Mouse (Mus musculus): ENCODE data around the gene Gfra1.

Gfra1 gene

GRCm38 (mm10) chr19:58314631-58315030 lies 141.1 kb downstream of the Gfra1 start:
- no peak for DNase-seq

DNA sequence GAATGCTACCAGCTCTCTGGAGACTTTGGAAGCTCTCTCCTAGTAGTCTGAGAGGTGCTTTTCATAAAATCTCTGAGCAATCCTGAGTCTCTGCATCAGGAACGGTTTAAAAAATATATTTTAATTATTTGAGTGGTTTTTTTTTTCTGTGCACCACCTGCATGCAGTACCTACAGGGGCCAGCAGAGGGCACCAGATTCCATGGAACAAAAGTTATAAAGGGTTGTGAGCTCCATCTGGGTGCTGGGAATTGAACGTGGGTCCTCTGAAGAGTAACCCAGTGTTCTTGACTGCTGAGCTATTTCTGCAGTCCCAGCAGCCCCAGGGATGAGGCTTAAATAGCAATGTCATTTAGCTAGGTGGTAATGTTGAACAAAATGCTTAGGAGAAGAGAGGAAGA lies 141.9 kb downstream of the Gfra1 start:
- no peak for DNase-seq

GRCm38 (mm10) chr19:58312492-58312891 lies 143.2 kb downstream of the Gfra1 start:
- DNase-seq, result no peak

- no peak for DNase-seq
Measured at GRCm38 (mm10) chr19:58310334-58311315, 145.1 kb downstream of the Gfra1 start.

DNA sequence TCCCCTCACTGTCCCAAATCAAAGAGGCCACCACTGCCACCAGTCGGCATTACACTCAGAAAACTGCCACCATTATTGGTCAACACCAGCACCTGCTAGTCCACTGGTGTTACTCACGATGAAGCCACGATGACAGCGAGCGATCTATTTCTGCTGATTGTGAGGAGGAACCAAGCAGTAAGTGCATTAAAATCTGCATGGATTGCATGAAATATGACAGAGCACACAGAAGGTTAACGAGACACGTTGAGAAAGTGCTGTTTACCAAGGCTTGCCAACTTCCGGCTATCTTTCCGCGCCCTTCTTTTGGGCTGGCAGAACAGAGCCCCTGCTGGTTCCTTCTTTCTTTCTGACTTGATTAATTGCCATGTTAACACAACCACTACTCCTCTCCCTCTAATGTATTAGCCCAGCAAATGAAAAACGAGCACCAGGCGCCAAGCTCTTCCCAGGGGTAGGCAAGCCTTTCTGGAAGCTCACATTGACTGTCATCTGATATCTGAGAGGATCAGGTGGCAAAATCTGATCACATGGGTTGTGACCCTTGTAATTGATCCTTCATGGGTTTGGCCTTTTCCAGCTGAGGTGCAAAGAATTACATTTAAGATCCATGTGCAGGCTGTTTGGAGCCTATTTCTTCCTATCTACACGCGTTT lies 146.0 kb downstream of the Gfra1 start:
- DNase-seq, result no peak

DNA sequence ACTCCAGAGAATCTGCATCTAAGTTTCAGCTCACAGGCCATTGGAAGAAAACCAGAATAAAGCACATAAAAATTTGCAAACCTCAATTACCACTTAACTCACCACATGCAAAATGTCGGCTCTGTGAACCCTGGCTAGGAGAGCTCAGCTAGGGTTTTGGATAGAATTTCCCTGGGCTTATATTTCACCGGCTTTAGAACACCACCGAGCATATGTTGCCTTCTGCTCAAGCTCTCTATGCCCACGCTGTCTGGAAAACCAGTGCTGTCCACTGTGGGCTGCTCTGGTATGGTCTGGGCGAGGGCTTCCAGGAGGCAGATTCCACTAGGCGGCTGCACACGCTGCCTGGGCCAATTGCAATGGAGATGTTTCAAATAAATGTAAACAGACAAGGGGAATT lies 154.6 kb downstream of the Gfra1 start:
- no peak for DNase-seq

DNA sequence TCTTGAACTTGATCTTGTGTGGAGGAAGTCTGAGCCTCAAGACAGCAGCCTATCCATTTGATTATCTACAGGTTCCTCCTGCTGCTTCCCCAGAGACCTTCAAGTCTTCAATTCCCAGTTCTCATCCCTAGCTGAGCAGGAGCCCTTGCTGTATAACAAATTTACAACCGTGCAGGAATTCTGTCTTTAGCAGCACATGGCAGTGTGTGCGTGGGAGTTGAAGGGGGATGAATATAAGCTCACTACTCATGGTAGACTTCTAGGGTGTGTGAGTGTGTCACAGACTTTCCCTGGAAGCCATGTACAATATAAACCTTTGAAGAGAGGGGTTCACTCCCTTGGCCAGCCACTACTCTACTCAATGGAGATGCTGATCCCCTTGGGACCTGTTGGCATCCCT lies 157.8 kb downstream of the Gfra1 start:
- DNase-seq, result no peak

DNA sequence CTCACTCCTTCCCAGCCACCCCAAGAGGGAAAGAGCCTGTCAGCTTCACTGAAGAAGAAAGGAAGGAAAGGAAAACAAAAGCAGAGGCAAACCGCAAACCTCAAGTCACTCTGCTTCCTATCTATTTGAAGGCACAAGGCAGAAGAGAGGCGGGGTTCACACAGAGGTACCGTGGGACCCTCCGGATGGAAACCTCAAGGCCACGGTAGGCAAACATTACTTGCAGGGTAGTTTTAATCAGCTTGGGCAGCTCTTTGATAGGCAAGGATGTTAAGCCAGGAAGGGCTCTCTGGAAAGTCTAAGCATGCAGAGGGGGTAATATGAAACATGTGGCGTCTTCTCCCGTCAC lies 158.9 kb downstream of the Gfra1 start:
- DNase-seq, result no peak

DNA sequence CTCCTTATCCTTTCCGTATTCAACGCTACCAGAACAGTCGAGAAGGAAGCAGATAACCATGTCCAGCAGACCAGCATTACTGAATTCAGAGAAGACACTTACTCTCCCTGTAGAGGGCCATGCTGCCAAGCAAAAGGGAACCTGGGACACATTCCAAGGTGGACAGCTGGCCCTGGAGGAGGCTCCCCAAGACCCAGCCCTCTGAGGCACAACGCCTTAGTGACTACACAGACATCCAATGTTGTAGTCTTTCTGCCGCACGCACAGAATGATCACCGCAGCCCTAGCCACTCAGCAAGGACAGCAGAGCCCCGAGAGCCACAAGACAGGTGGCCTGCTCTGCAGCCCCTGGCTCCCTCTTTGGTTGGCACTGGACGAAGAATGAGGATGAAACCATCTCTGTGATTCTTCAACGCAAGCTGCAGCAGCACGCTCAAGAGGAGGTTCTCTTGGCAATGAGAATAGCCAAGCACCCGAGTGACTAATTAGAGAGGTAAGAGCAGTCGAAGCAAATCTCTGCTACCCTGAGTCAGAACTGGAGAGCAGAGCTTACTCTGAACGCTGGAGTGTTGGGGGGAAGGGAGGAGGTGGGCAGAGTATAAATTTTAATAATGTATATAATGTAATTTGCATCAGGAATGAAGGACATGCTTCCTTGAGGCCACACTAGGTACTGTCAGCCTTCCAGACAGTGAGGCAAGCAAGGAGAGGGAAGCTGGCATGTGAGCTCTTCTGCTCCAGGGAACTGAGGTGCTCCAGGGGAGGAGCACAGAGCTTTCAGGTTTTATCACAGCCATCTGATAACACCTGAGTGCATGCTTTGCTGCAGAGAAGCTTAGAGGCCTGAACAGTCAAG lies 159.5 kb downstream of the Gfra1 start:
- peak; percentile 95 for DNase-seq

DNA sequence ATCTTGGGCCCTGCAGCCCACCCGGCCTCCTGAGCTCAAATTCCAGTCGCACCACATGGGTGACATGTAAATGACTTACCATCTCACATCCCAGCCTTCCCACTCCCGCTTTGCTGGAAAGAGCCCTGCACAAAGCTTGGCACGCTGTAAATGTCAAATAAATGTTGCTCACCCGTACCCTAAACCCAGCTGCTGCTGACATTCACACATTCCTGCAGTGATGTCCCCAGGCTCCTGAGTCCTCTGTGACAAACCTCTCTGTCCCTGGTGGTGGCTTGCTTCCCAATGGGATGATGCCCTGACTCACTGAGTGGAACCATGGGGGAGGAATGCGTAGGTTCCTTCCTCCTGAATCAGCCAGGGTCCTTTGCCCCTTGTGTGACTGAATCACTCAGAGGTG lies 167.6 kb downstream of the Gfra1 start:
- no peak for DNase-seq

DNA sequence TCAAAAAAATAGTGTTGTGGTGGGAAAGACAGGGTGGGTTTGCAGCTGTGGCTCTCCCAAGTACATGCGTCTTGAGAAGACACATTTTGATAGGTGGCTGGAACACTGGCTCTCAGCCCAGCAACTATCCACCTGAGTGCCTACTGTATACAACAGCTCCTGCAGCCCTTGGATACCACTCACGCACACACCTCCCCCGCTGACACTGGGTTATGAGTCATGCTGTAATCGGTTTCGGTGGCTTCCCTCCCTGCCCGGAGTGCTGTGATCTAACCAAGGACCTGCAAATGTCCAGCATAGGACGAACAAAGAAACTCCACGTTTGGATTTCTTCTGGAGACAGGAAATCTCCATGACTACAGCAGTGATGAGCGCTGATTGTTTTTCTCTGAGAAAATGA lies 180.4 kb downstream of the Gfra1 start:
- no peak for DNase-seq

GRCm38 (mm10) chr19:58271815-58272214 lies 183.9 kb downstream of the Gfra1 start:
- no peak for DNase-seq

GRCm38 (mm10) chr19:58270778-58271177 lies 184.9 kb downstream of the Gfra1 start:
- DNase-seq, result no peak

GRCm38 (mm10) chr19:58268476-58268875 lies 187.2 kb downstream of the Gfra1 start:
- DNase-seq, result no peak

DNA sequence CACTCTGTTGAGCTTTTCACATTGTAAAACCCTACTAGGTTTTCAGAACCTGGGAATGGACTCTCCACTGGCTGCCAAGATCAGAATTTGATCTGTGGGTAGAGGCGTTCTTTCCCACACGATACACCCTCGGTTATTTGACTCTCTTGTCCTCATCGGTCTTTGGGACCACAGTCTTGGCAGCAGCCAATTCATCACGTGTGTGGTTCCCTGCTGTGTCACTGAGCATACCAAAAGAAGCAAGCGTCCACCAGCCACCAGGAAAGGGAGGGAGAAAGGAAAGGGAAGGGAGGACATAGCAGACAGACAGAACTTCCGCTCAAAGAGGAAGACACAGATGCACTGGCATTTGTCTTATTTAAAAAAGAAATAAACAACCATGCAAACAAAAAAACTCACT lies 189.1 kb downstream of the Gfra1 start:
- no peak for DNase-seq

- DNase-seq, result no peak
Measured at GRCm38 (mm10) chr19:58260934-58261333, 194.8 kb downstream of the Gfra1 start.

GRCm38 (mm10) chr19:58259250-58259649 lies 196.5 kb downstream of the Gfra1 start:
- DNase-seq, result no peak

DNA sequence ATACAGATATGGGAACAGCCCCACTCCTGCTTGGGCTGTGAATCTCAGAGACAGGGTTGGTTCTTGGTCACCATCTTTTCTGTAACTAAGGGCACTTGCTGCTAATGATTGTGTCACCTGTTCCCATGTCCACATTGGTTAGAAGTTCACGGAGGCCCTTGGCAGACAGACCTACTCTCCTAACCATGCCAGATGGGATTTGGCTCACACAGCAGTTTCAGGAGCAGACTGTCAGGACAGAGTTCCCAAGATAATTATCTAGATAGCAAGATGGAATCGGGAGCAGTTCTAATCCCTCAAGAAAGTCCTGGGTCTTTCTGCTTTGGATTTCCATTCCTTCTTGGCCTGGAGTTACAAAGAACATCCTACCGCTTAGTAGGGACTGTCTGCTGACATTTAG lies 199.2 kb downstream of the Gfra1 start:
- no peak for DNase-seq

DNA sequence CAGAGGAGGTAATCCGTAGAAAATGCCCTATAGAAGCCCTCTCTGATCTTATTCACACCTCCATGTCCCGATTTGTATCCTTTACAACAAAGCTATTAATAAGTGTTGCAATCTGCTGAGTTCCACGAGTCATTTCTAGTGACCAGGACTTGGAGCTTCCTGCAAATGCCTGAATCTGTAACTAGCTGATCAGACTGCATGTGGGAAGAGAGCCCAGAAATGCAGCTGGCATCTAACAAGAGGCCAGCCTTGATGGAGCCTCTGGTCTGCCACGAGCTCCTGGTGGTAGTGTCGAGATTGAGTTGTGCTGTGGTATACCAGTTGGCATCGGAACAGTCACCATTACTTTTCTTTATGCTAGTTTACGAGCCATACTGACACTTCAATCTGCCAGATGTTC lies 200.3 kb downstream of the Gfra1 start:
- DNase-seq, result no peak

DNA sequence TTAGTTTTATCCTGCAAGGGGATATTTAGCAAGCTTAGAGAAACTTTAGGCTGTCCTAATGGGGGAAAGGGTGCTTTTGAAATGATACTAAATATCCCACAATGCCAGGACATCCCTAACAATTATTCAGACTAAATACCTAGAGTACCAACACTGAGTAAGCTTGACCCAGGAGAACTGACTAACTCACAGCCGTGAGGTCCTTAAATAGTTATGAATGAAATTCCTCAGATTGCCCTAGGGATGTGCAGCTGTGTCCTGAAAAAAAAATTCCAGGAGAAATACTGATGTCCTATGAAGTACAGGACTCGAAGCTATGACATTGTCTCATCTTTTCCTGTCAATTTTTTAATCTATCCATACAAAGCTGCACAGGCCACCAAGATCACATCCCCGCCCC lies 201.5 kb downstream of the Gfra1 start:
- DNase-seq, result no peak

DNA sequence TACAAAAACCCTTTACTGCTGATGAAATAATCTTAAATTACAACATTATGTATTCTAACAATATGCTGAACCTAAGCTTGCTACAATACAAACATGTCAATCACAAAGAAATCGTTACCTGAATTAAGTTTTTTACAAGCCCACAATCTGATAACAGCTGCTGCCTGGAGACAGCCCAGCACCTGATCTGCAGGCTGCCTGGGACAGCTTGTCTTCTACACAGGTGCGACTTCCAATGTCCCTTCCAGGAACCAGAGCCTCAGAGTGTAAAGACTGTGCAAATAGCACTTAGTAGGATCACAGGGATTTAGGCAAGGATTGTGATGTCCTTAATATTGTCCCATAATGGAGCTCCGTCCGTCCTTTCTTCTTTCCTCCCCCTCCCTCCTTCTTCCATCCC lies 204.0 kb downstream of the Gfra1 start:
- DNase-seq, result no peak

GRCm38 (mm10) chr19:58251095-58251494 lies 204.6 kb downstream of the Gfra1 start:
- no peak for DNase-seq

GRCm38 (mm10) chr19:58250237-58250636 lies 205.5 kb downstream of the Gfra1 start:
- DNase-seq, result no peak

All from cerebellum, adult 11-12 months (tissue).